Mouse (Mus musculus): ENCODE data around the gene 1110002E22Rik.

1110002E22Rik gene

GRCm38 (mm10) chr3:138064732-138065645 lies at the start of gene 1110002E22Rik:
Gene 1110002E22Rik (plus strand): TSS chr3:138065052.
- DNase-seq (ENCODE audit: extremely low read depth, insufficient read length, low spot score) = no peak

- no peak for DNase-seq (ENCODE audit: extremely low read depth, insufficient read length, low spot score)
Measured at GRCm38 (mm10) chr3:138016810-138017209, 48.0 kb upstream of the 1110002E22Rik start.

- DNase-seq (ENCODE audit: extremely low read depth, insufficient read length, low spot score) = no peak
Measured at GRCm38 (mm10) chr3:138022003-138022402, 42.8 kb upstream of the 1110002E22Rik start.

GRCm38 (mm10) chr3:138022651-138023050 lies 42.2 kb upstream of the 1110002E22Rik start:
- no peak for DNase-seq (ENCODE audit: extremely low read depth, insufficient read length, low spot score)

- no peak for DNase-seq (ENCODE audit: extremely low read depth, insufficient read length, low spot score)
Measured at GRCm38 (mm10) chr3:138026286-138026685, 38.6 kb upstream of the 1110002E22Rik start.

- peak; percentile 25 for DNase-seq (ENCODE audit: extremely low read depth, insufficient read length, low spot score)
Measured at GRCm38 (mm10) chr3:138027575-138028362, 37.1 kb upstream of the 1110002E22Rik start.

GRCm38 (mm10) chr3:138029351-138029750 lies 35.5 kb upstream of the 1110002E22Rik start:
- DNase-seq (ENCODE audit: extremely low read depth, insufficient read length, low spot score) = peak; percentile 44

- no peak for DNase-seq (ENCODE audit: extremely low read depth, insufficient read length, low spot score)
Measured at GRCm38 (mm10) chr3:138030563-138030962, 34.3 kb upstream of the 1110002E22Rik start.

GRCm38 (mm10) chr3:138033986-138034385 lies 30.9 kb upstream of the 1110002E22Rik start:
- DNase-seq (ENCODE audit: extremely low read depth, insufficient read length, low spot score) = no peak

GRCm38 (mm10) chr3:138040938-138041337 lies 23.9 kb upstream of the 1110002E22Rik start:
- DNase-seq (ENCODE audit: extremely low read depth, insufficient read length, low spot score) = no peak

- no peak for DNase-seq (ENCODE audit: extremely low read depth, insufficient read length, low spot score)
Measured at GRCm38 (mm10) chr3:138041591-138042301, 23.1 kb upstream of the 1110002E22Rik start.

GRCm38 (mm10) chr3:138043316-138043715 lies 21.5 kb upstream of the 1110002E22Rik start:
- DNase-seq (ENCODE audit: extremely low read depth, insufficient read length, low spot score) = no peak

- no peak for DNase-seq (ENCODE audit: extremely low read depth, insufficient read length, low spot score)
Measured at GRCm38 (mm10) chr3:138049555-138049954, 15.3 kb upstream of the 1110002E22Rik start.

- DNase-seq (ENCODE audit: extremely low read depth, insufficient read length, low spot score) = no peak
Measured at GRCm38 (mm10) chr3:138050772-138051171, 14.1 kb upstream of the 1110002E22Rik start.

- DNase-seq (ENCODE audit: extremely low read depth, insufficient read length, low spot score) = peak; percentile 49
Measured at GRCm38 (mm10) chr3:138051431-138051830, 13.4 kb upstream of the 1110002E22Rik start.

GRCm38 (mm10) chr3:138053969-138054368 lies 10.9 kb upstream of the 1110002E22Rik start:
- no peak for DNase-seq (ENCODE audit: extremely low read depth, insufficient read length, low spot score)

- no peak for DNase-seq (ENCODE audit: extremely low read depth, insufficient read length, low spot score)
Measured at GRCm38 (mm10) chr3:138056976-138057375, 7.9 kb upstream of the 1110002E22Rik start.

GRCm38 (mm10) chr3:138058226-138058625 lies 6.6 kb upstream of the 1110002E22Rik start:
- DNase-seq (ENCODE audit: extremely low read depth, insufficient read length, low spot score) = no peak

- no peak for DNase-seq (ENCODE audit: extremely low read depth, insufficient read length, low spot score)
Measured at GRCm38 (mm10) chr3:138060429-138060828, 4.4 kb upstream of the 1110002E22Rik start.

GRCm38 (mm10) chr3:138061205-138061911 lies 3.5 kb upstream of the 1110002E22Rik start:
- peak; percentile 70 for DNase-seq (ENCODE audit: extremely low read depth, insufficient read length, low spot score)

All from 3134 (cell line).